In the genomic region with DNA sequence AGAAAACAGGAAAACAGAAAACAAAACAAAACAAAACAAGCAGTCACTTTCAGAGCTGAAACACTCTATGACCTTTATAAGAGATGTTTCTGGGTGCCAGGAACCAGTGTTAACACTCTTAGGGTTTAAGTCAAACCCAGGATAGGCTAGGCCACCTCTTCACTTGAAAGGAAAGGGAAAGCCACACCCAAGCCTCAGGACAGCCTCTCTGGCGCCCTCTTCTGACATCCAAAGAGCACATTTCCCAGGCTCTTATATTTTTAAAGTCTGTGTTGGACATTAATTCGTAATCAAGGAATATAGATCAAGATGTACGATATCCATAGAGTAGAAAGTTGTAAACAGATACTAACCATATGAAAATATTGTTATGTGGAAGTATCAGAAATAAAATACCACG, we compare ENCODE assay signal across 10 mouse cellular contexts. TPM values are rescaled to one million over a fixed set of nuclear protein-coding genes. Genes with fewer than 3 reads are reported as not detected.
A peak's percentile ranks its signal among the peaks of the same experiment; 100 is the strongest.
DNase-seq lines count a peak whose midpoint lies in the region; ATAC-seq and TF ChIP-seq lines count a peak whose summit lies in the region.
"Had no signal": no experiment of that assay in that cellular context is flagged by ENCODE, and none has a peak within 500 bp of the region (broad histone marks: within the 10 kb centered on the region; RNA-seq: fewer than 3 reads in every experiment).

No protein-coding gene starts in this region.

- peaks cover 2% of the 10 kb centered on the region; the same call in 1 of the 2 replicates for H3K4me1 ChIP-seq in testis, adult 2 months (ENCODE audit: control insufficient read depth, insufficient read depth, low read length)
- H3K4me1 ChIP-seq: lung, embryonic 15.5 days had no signal

- DNase-seq in frontal cortex, postnatal 10 days (ENCODE audit: low spot score in 2 of 2): no peak
- no peak for DNase-seq in testis, postnatal 10 days (ENCODE audit: low spot score)
- DNase-seq in heart, postnatal 36 days: peak; percentile 13 to 17
- peak; percentile 30 for DNase-seq in thymus, postnatal 14 days
- no peak for DNase-seq in gastrocnemius, postnatal 4 days (ENCODE audit: low spot score in 2 of 2)
- no peak for DNase-seq in left cerebral cortex, postnatal 4 days

- no peaks in the 10 kb centered on the region for H3K36me3 ChIP-seq in testis, adult 2 months (ENCODE audit: control insufficient read depth, insufficient read depth, low read length)
- H3K36me3 ChIP-seq: heart, embryonic 13.5 days had no signal

- no peak overlapping the region for H3K27ac ChIP-seq in testis, adult 2 months (ENCODE audit: control insufficient read depth, insufficient read depth, low read depth, low read length)
- H3K27ac ChIP-seq: heart, embryonic 13.5 days; lung, embryonic 15.5 days had no signal

- TF ChIP-seq CTCF in testis, adult 2 months (IDR thresholded peaks at IDR 0.05; ENCODE audit: control insufficient read depth, insufficient read depth, insufficient replicate concordance, low read depth, low read length): peak; percentile 7; the same call in 1 of the 2 replicates

- intact Hi-C loops in heart, postnatal 36 days (cut with DNase I): no loop called here
- intact Hi-C loops in left cerebral cortex, postnatal 4 days (cut with DNase I): no loop called here

- ATAC-seq in frontal cortex, adult (ENCODE audit: low TSS enrichment): peak; percentile 72; the same call in 1 of the 2 replicates

- H3K27me3 ChIP-seq in testis, adult 2 months (ENCODE audit: control insufficient read depth, insufficient read depth, low read length): no peaks in the 10 kb centered on the region
- H3K27me3 ChIP-seq: heart, embryonic 13.5 days; lung, embryonic 15.5 days had no signal

- TF ChIP-seq POLR2A in testis, adult 2 months (IDR thresholded peaks at IDR 0.05; ENCODE audit: control insufficient read depth, low read depth, low read length): no peak

- H3K4me3 ChIP-seq in testis, adult 2 months (ENCODE audit: control insufficient read depth, low read depth, low read length): no peak overlapping the region
- H3K4me3 ChIP-seq: heart, embryonic 13.5 days; lung, embryonic 15.5 days had no signal

RNA-seq across cellular contexts. Expression of gene Gnb5, which starts 16.5 kb away (rescaled TPM):
- polyA plus RNA-seq in testis, adult 2 months (2012; rRNA removed): 3.7 and 4.0 TPM in 2 replicates
- 10 to 100 TPM; 18.7 to 25.7 TPM for total RNA-seq in heart, postnatal 36 days (2021)
- 10 to 100 TPM; 12.1 to 14.9 TPM for total RNA-seq in gastrocnemius, postnatal 4 days (2021)
- total RNA-seq in left cerebral cortex, postnatal 4 days (2021): 10 to 100 TPM; 74.6 to 78.1 TPM

RNA-seq across cellular contexts. Expression of gene Myo5c, which starts 57.7 kb away (rescaled TPM):
- 1.3 and 1.6 TPM in 2 replicates for polyA plus RNA-seq in testis, adult 2 months (2012; rRNA removed)
- 1 to 10 TPM; 5.2 to 6.7 TPM for total RNA-seq in heart, postnatal 36 days (2021)
- 10 to 100 TPM in 1 of 2 experiments, 1 to 10 TPM in 1; 5.7 to 11.4 TPM for total RNA-seq in gastrocnemius, postnatal 4 days (2021)
- under 1 TPM; 0.14 to 0.32 TPM for total RNA-seq in left cerebral cortex, postnatal 4 days (2021)

RNA-seq across cellular contexts. Expression of gene Bcl2l10, which starts 58.0 kb away (rescaled TPM):
- 0.08 TPM in 1 of 2 replicates, not detected in the other for polyA plus RNA-seq in testis, adult 2 months (2012; rRNA removed)
- not detected for total RNA-seq in heart, postnatal 36 days (2021)
- total RNA-seq in gastrocnemius, postnatal 4 days (2021): not detected
- total RNA-seq in left cerebral cortex, postnatal 4 days (2021): under 1 TPM in 1 of 2 experiments, not detected in 1; 0.32 TPM
- polyA plus RNA-seq: heart, embryonic 13.5 days; lung, embryonic 15.5 days had no signal

Comparison
In these comparisons a context has a peak if more than half of its experiments do, and no peak if none do; other contexts are left out.
1. DNase-seq: peak in heart, postnatal 36 days (2 of 2) and thymus, postnatal 14 days (single experiment); none in frontal cortex, postnatal 10 days (0 of 2), testis, postnatal 10 days (single experiment), gastrocnemius, postnatal 4 days (0 of 2) and left cerebral cortex, postnatal 4 days (single experiment).
2. RNA of gene Myo5c, which starts 57.7 kb away (total RNA-seq): 5.7 to 11.4 TPM in gastrocnemius, postnatal 4 days and 5.2 to 6.7 TPM in heart, postnatal 36 days; 0.14 to 0.32 TPM in left cerebral cortex, postnatal 4 days; every median in the first group is over 4 times any median in the second.